Mouse (Mus musculus): ENCODE measurements around the gene Serpina6. TPM values are rescaled to one million over a fixed set of nuclear protein-coding genes. Genes with fewer than 3 reads are reported as not detected.

Gene Serpina6
- not detected in 2 replicates for polyA plus RNA-seq (2015; fragmentation: Nextera tagmentation; extraction: Ambion mirVana)

DNA sequence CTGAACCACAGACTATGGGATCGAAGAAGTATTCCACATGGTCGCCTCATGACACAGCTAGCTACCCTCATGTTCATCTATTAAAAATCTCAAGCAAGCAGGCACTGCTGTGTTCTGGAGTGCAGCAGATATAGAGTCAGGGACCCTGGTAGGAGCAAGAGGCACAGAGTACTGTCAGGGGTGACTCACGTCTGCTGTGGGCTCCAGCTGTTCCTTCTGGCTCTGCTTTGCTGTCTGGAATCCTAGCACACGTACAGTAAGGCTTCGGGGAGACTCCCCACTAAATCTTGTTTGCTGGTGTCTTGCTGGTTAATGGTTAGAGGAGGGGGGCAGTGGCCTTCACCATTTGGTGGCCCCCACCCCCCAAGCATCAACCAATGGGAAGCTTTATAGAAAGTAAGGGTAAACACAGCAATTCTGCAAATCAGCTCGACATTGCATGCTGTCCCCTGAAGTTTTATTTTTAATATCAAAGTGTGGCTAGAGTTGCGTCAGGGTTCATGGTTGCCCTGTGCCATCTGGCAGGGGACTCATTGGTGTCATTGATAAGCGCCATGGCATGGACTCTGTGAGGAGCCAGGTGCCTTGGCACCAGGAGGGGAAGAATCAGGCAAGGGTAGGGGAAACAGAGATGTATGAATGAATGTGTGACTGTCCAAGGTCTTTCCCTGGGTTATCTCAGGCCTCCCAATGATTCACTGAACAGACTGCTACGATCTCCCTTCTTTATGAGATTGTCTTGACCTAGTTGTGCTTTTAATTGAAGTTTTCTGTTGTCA, at the start of gene Serpina6:
Gene Serpina6, minus strand, starts transcription at position 365 of the 779 bp plus-strand sequence.

DNA sequence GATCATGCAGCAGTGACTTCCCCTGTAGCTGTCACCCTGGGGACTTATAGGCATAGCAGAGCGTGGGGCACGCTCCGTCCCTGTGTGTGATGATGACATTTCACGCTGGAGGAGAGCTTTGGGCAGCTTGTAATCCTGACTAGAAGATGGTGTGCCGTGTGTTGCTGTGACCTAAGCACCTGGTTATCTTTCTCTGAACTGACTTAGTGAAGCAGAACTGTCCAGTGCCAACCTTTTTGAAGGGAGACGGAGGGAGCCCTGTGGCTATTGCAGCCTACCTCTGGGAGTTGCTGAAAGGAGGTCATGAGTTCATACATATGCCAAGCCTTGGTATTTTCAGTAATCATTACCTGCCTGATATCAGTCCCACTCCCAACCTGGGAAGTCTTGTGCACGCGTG, 38.4 kb upstream of the Serpina6 start, which contains the start of gene Serpina1f:
Gene Serpina1f, minus strand, starts transcription at position 101 of the 400 bp plus-strand sequence.

DNA sequence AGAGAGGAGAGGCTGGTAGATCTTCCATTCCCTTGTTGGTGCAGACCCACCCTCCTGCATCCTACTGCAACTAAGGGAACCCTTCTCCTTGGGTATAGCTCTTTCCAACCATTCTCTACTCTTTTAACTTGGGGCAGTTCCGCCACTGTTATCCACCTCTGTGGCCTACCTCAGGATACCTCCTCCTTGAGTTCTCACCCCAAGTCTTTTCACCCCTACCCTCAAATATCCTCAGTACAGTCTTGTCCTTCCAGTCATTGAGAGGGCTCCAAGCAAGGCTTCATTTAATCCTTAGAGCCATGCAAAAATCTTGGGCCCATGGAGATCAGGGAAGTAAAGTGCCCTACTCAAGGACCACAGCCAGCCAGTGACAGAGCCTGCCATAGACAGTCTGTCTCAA, 19.0 kb upstream of the Serpina6 start, which contains the start of gene Serpina16:
Gene Serpina16, minus strand, starts transcription at position 101 of the 400 bp plus-strand sequence.

DNA sequence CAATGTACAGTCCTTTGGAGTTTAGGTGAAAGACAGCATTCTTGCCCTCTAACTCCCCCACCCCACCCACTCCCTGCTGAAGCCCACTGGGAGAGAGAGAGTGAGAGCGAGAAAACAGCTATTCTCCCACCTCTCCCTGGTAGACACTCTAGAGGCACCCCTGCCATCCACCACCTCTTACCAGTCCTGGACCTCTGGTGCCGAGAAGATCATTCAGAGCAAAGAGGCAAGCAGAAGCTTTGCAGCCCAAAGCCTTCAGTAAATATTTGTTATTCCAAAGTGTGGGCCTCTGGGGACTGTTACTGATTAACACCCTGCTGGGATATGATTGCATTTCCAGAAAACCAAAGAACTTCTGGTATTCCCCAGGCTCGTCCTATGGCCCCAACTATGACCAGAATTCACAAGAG, 25.8 kb downstream of the Serpina6 start, which contains the start of gene Serpina10:
Gene Serpina10, minus strand, starts transcription at position 242 of the 410 bp plus-strand sequence.

Other genes with a start within 250 kb of the Serpina6 start
- 0.24 TPM in 1 of 2 replicates, not detected in the other for gene 9330161L09Rik, start 249.4 kb downstream of the Serpina6 start, polyA plus RNA-seq (2015; fragmentation: Nextera tagmentation; extraction: Ambion mirVana)
- 66.8 and 72.5 TPM in 2 replicates for gene Ddx24, start 231.4 kb downstream of the Serpina6 start, polyA plus RNA-seq (2015; fragmentation: Nextera tagmentation; extraction: Ambion mirVana)
- 75.3 and 130 TPM in 2 replicates for gene Ifi27, start 223.0 kb downstream of the Serpina6 start, polyA plus RNA-seq (2015; fragmentation: Nextera tagmentation; extraction: Ambion mirVana)
- 88.9 and 116 TPM in 2 replicates for gene Ifi27l2a, start 213.5 kb downstream of the Serpina6 start, polyA plus RNA-seq (2015; fragmentation: Nextera tagmentation; extraction: Ambion mirVana)
- gene Ifi27l2b, start 200.0 kb downstream of the Serpina6 start, polyA plus RNA-seq (2015; fragmentation: Nextera tagmentation; extraction: Ambion mirVana): not detected in 2 replicates
- 0.06 and 0.22 TPM in 2 replicates for gene Ppp4r4, start 124.9 kb downstream of the Serpina6 start, polyA plus RNA-seq (2015; fragmentation: Nextera tagmentation; extraction: Ambion mirVana)
- gene Serpina10, start 25.8 kb downstream of the Serpina6 start, polyA plus RNA-seq (2015; fragmentation: Nextera tagmentation; extraction: Ambion mirVana): not detected in 2 replicates
- gene Serpina16, start 18.9 kb upstream of the Serpina6 start, polyA plus RNA-seq (2015; fragmentation: Nextera tagmentation; extraction: Ambion mirVana): not detected in 2 replicates
- gene Serpina1f, start 38.3 kb upstream of the Serpina6 start, polyA plus RNA-seq (2015; fragmentation: Nextera tagmentation; extraction: Ambion mirVana): not detected in 2 replicates
- 0.96 and 1.7 TPM in 2 replicates for gene Serpina1d, start 116.4 kb upstream of the Serpina6 start, polyA plus RNA-seq (2015; fragmentation: Nextera tagmentation; extraction: Ambion mirVana)
- 1.0 and 1.7 TPM in 2 replicates for gene Serpina1b, start 173.2 kb upstream of the Serpina6 start, polyA plus RNA-seq (2015; fragmentation: Nextera tagmentation; extraction: Ambion mirVana)
- gene Serpina1a, start 206.3 kb upstream of the Serpina6 start, polyA plus RNA-seq (2015; fragmentation: Nextera tagmentation; extraction: Ambion mirVana): 1.1 and 1.4 TPM in 2 replicates
- gene Serpina1c, start 247.7 kb upstream of the Serpina6 start, polyA plus RNA-seq (2015; fragmentation: Nextera tagmentation; extraction: Ambion mirVana): 0.37 and 0.99 TPM in 2 replicates

Data from skeletal muscle tissue, postnatal 0 days (tissue).